Mouse (Mus musculus): ENCODE data around the gene Rcn3. TPM values are rescaled to one million over a fixed set of nuclear protein-coding genes. Genes with fewer than 3 reads are reported as not detected.
"Not testable (repeated sequence)": the region's sequence is repeated elsewhere in the genome, so short reads cannot be mapped to it uniquely, and the experiment has no call there.

The Rcn3 gene
- total RNA-seq, 2 experiments from 2014 or later = 46.0 to 53.7 TPM

GRCm38 (mm10) chr7:45102940-45103585, 11.0 kb upstream of the Rcn3 start:
- DNase-seq = peak; percentile 35 to 47
- intact Hi-C loops (cut with DNase I) = loop anchor here (2.0 kb wide), 1 partner anchor 20 kb away; no protein-coding TSS in a partner anchor

DNA sequence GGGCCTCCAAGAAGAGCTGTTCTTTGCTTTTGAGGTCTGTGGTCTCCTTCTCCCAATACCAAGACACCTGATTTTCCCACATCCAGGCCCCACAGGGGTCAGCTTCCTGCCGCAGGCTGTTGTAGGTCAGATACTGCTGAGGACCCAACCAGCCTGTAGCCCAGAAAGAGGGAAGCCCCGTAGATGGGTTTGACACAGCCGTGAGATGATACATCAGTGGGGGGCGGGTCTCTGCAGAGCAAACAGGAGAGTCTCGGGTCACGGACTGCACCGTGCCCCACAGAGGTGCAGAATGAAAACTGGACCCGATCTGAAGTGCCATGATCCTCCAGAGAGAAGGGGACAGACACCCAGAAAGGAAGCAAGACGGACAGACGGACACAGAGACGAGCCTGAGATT, 10.4 kb upstream of the Rcn3 start:
- DNase-seq = no peak
- intact Hi-C loops (cut with DNase I) = loop anchor here (2.0 kb wide), 1 partner anchor 20 kb away; no protein-coding TSS in a partner anchor

DNA sequence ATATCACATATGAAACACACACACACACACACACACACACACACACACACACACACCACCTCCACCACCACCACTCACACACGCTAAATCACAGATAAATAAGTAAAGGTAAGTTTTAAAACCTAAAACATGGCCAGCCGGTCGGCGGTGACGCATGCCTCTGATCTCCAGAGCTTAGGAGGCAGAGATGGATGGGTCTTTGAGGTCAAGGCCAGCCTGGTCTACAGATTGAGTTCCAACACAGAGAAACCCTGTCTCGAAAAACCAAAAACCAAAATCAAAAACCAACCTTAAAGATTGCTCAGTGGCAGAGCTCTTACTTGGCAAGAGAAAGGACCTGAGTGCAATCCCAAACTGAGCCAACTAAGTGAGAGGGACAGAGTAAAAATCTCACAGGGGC, 8.0 kb upstream of the Rcn3 start:
- intact Hi-C loops (cut with DNase I) = no loop called here
- DNase-seq = no peak

DNA sequence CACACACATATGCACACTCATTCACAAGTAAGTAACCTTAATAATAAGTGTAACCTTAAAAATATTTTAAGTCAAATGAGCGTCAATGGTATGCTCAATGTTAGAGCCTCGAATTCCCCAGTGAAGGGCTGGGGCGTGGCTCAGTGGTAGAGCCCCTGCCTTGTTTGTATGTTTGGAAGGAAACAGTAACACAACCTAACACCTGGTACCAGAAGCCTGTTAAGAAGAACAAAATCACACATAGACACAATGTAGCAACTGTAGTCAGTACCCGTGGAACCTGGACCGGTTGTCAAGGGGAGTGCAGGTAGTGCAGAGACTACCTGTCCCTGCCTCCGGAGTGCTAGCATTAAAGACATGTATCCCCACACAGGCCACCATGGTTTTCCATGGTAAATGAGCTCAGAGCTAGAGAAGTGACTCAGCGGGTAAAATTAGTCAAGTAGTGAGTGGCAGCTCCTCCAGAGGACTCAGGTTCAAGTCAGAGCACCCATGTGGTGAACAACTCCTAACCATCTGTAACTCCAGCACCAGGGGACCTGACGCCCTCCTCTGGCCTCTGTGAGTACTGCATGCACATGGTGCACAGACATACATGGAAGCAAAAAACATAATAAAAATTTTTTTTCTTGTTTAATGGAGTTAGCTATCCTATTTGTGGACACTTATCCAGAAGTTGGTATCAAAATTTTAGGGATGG, 6.7 kb upstream of the Rcn3 start:
- intact Hi-C loops (cut with DNase I) = no loop called here
- peak in 1 of 2 experiments; percentile 45 for DNase-seq

DNA sequence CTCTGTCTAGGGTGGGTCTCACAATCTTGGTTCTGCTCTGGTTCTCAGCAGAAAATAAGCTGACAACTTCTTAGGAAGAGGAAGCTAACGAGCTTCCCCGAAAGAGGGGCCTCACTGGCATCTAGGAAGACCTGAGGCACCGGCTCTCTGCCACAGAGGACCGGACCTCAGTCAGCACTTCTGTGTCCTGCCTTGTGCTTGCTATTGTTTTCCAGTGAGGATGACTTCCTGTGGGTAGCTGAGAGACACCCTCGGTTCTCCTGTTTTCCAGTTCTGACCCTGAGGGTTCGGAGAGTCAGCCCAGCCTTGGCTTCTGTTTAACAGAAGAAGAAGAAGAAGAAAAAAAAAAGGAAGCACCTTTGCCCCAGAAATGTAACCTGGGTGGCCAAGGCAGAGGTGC, 5.5 kb upstream of the Rcn3 start:
- no peak for DNase-seq
- intact Hi-C loops (cut with DNase I) = no loop called here

DNA sequence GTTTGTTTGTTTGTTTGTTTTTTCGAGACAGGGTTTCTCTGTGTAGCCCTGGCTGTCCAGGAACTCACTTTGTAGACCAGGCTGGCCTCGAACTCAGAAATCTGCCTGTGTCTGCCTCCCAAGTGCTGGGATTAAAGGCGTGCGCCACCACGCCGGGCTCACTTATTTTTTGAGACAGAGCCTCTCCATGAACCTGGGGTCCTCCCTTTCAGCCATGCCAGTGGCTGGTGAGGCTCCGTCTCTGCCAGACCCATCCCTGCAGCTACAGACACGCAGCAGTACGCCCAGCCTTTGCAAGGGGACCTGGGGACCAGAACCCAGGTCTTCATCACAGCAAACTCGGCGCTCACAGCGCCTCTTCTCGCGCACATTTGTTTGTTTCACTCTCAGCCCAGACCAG, 3.9 kb upstream of the Rcn3 start:
- DNase-seq; intact Hi-C loops (cut with DNase I): not testable (repeated sequence)

- intact Hi-C loops (cut with DNase I) = no loop called here
- DNase-seq = no peak
These were observed 3.3 kb upstream of the Rcn3 start for GRCm38 (mm10) chr7:45095367-45095766.

DNA sequence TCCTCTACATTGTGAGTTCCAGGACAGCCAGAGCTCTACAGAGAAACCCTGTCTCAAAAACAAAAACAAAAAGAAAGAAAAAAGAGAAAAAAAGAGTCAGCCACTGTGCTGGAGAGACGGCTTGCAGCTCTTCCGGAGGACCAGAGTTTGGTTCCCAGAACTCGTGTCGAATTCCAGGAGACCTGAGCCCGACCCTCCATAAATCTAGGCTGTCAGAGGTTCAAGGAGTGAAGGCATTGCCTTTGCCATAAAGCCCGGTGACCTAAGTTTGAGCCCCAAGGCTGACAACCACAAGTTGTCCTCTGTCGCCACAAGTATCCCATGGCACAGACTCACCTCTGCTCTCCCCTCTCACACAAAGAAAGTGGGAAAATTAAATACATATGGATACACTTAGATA, 2.1 kb upstream of the Rcn3 start:
- DNase-seq = no peak
- intact Hi-C loops (cut with DNase I) = no loop called here

GRCm38 (mm10) chr7:45093516-45093905, 1.5 kb upstream of the Rcn3 start:
- intact Hi-C loops (cut with DNase I) = no loop called here
- no peak for DNase-seq

GRCm38 (mm10) chr7:45092828-45093515, 951 bp upstream of the Rcn3 start:
- intact Hi-C loops (cut with DNase I) = no loop called here

DNA sequence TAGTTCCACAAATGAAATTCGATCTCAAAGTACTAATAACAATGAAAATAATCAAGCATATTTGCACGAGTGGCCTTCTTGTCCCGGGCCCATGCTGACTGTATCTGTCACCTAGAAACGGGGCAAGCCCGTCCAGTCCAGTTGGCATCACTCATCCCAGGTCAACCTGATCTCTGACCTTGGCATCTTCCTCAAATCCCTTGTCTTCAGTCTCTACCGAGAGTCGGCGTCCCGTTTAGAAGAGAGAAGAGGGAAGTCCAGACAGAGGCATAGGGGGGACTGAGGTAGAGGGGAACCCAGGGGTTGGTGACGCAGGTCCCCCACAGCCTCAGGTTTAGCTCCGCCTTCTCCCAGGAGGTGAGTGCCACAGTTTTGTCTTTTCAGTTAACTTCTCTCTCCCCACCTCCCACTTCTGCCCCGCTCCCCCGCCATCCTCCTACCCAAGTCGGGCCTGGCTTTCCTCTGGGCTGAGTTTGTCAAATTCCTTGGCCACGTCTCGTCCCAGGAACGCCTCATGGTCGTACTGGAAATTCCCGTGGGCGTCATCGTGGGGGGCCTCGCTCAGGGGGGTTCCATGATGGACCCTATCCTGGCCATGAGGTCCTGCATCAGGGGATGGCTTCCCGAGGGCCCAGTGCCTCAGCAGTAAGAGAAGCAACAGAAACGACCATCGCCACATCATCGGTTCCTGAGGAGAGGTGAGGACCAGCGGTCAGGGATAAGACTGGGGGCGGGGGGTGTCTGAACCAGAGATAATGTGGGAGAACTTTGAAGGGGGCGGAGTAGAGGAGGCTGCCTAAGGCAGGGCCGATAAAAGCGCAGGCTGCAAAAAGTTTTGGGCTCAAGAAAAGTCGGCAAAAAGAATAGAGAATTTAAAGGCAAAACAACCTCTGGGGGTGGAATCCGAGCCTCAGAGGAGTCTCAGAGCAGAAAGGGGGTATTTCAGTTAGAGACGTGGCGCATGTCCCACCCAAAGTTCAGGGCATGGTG, 725 bp downstream of the Rcn3 start:
- peak; percentile 34 to 53 for DNase-seq
- intact Hi-C loops (cut with DNase I) = no loop called here

More at GRCm38 (mm10) chr7:45092828-45093515, 951 bp upstream of the Rcn3 start:
- DNase-seq = no peak

GRCm38 (mm10) chr7:45090251-45090977, 1.6 kb downstream of the Rcn3 start:
- no peak for DNase-seq
- intact Hi-C loops (cut with DNase I) = no loop called here

DNA sequence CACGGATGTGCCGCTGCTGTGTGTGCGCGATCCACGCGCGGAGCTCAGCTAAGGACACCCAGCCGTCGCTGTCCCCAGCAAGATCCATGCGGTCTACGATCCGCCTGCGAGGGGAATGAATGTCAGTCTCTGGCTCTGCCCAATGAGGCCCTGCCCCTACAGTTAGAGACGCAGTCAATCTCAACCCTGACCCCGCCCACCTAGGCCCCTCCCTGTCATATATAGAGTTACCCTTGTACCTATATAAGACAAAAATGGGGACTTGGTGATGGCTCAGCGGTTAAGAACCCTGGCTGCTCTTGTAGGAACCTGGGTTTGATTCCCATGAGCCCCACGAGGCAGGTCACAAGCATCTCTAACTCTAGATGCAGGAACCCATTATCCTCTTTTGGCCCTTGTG, 3.4 kb downstream of the Rcn3 start:
- intact Hi-C loops (cut with DNase I) = no loop called here
- no peak for DNase-seq

DNA sequence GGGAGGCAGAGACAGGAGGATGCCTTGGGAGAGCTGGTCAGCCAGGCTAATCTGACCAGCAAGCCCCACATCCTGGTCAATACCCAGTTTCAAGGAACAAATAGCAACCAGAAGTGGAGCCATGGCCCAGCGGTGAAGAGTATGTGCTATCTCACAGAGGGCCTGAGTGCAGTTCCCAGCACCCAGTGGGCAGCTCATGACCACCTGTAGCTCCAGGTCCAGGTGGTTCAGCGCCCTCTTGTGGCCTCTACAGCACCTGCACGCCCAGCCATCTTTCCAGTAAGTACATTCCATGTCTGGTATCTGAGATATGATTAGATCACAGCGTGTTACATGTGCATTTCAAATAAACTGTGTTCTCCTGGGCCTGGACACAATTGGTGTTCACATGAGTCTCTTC, 5.9 kb downstream of the Rcn3 start:
- intact Hi-C loops (cut with DNase I) = no loop called here
- no peak for DNase-seq

DNA sequence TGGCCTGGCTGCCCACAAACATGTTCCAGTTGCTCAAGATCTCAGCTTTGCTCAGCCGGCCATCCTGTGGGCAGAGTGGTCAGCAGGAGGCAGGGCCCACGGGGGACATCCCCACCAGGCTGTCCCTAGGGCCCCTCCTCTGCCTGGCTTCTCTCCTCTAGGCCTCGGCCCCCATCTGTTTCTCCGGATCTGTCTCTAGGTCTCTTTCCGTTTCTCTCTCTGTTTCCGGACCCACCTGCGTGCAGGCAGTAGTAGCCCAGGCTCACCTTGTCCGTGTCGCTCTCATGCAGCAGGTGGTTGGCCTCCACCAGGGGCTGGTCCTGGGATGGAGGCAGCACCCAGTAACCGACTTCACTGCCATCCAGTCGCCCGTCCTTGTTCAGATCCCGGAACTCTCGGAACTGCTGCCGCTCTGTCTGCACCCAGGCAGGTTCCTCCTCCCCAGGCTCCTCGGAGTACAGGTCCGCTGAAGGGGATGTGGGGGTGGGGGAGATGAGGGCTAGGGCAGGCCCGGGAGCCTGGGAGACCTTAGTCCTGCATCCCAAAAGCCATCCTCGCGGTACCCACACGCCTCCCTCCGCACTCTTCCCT, 8.6 kb downstream of the Rcn3 start:
- DNase-seq = no peak
- intact Hi-C loops (cut with DNase I) = loop anchor here (2.0 to 5.0 kb wide), 3 partner anchors 19 to 219 kb away; partner anchors contain the start of genes Fcgrt and Rps11

DNA sequence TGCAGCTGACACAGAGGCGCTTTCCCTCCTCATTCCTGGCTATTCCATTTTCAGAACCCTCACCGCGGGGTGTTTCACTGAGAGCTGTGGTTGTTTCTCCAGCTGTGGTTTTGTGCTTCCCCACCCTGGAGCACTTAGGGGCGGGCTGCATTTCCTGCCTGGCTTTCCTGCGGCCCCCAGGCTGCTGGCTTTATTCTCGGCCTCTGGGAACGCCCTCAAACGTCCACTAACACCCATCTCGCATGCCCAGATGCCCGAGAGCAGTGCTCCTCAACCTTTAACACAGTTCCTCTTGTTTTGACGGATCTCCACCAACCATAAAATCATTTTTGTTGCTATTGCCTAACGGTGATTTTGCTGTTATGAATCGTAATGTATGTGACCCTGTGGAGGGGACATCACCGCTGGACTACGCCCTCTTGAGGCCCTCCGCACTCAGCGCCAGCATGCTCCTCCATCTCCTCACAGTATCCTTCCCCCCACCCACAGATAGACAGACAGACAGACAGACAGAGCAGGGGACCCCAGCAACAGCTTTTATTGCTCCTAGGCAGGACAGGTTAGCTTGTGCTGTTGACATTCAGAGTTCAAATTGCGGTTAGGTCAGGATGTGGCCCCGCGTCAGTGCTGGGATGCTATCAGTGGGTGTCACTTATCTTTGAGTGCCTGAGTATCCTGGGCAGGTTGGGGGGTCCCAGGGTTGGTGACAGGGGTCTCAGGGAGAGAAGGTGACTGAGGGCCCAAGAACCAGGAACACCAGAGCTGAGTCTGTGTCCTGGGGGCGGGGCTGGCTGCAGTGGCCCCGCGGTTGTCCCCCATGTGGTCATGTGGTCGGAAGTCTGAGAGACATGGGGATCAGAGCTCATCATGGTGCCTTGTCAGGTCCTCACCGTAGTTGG, 9.4 kb downstream of the Rcn3 start:
- intact Hi-C loops (cut with DNase I) = loop anchor here (2.0 to 5.0 kb wide), 3 partner anchors 20 to 220 kb away; partner anchors contain the start of genes Fcgrt and Rps11
- peak; percentile 65 to 67 for DNase-seq

DNA sequence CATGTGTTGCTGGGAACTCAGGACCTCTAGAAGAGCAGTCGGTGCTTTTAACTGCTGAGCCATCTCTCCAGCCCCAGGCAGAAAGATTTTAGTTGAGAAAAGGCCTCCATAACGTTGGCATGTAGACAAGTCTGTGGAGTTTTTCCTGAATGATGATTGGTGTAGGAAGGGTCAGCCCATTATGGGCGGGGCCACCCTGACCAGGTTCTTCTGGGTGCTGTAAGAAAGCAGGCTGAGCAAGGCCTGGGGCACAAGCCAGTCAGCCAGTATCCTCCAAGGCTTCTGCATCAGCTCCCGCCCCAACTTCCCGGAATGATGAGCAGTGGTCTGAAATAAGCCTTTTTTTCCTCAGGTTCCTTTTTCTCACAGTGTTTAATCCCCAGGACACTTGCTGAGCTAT, 11.0 kb downstream of the Rcn3 start:
- DNase-seq = no peak
- intact Hi-C loops (cut with DNase I) = loop anchor here (5.0 kb wide), 2 partner anchors 41 to 221 kb away; partner anchors contain the start of gene Rps11

DNA sequence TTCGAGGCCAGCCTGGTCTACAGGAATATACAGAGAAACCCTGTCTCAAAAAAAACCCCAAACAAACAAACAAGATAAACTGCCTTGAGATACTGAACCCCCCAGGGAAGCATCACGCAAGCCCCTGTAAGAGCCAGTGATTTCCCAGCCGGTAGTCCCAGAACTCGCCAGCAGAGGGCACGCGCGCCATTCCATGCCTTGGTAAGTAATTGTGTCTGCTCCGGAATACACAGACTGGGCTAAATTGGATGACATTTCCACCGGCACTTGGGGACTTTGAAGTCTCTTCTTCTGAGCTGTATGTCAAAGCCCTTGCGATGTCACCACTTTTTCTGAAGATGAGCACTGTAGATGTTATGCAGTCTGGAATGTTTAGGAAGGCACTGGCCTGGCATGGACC, 12.2 kb downstream of the Rcn3 start:
- intact Hi-C loops (cut with DNase I) = loop anchor here (1.0 to 5.0 kb wide), 4 partner anchors 42 to 222 kb away; partner anchors contain the start of genes Flt3l, Gm45713 and Rps11
- peak; percentile 92 to 95 for DNase-seq
